Mouse (Mus musculus): ENCODE measurements around the gene Dst.

DNA sequence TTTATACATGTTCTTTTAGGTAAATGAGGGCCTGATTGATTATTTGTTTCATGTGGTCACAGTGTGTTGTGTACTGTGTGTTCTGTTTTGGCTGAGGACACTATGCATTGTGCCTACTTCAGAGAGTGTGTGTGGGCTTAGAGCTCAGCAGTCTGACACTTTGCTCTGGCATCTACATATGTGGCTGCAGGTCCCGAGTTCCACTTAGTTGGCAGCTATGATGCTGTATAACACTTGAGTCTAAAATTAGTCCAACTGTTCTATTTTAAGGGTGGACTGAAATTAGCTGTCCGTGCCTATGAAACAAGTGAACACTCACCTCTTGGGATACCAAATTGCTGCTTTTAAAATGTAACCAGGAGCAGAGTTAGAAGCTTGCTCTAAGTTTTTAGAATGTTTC is 113.5 kb downstream of the Dst start:
- TF ChIP-seq POLR2A (IDR thresholded peaks at IDR 0.05; ENCODE audit: low read depth, low read length) (no peak), CTCF (conservative IDR thresholded peaks at IDR 0.05; ENCODE audit: insufficient read depth, insufficient read length, low read depth, low read length) (no peak)

All from kidney, adult 2 months (tissue).